Mouse (Mus musculus): Measurements from ENCODE around the gene Mef2b.

- no peak for TF ChIP-seq CTCF (IDR thresholded peaks at IDR 0.05; ENCODE audit: borderline replicate concordance, control insufficient read depth, extremely low read depth, insufficient read depth, low read length, poor library complexity)
- TF ChIP-seq POLR2A (IDR thresholded peaks at IDR 0.05; ENCODE audit: control insufficient read depth, extremely low read depth, insufficient read depth, low read length, poor library complexity) = no peak
Measured at GRCm38 (mm10) chr8:70170748-70171147, 31.2 kb downstream of the Mef2b start.
